Mouse (Mus musculus) layer of hippocampus, adult 6 months (tissue): Measurements from ENCODE around the gene Mospd3. TPM values are rescaled to one million over a fixed set of nuclear protein-coding genes. Genes with fewer than 3 reads are reported as not detected.

Experiments used
- long read RNA-seq, 2 experiments: library from polyadenylated mRNA; unstranded; transcript quantifications; one replicate each; pipeline ENCODE4 v2.0.0; 2019 to 2020
- polyA plus RNA-seq: library from polyadenylated mRNA; unstranded; fragments of <200 nt; fragmentation: Nextera tagmentation; gene quantifications from 2 replicates; pipeline ENCODE4 v1.2.3, GENCODE M21; 2021

The Mospd3 gene
- 27.3 and 28.5 TPM in 2 replicates for polyA plus RNA-seq
- long read RNA-seq, experiment 1, transcript Mospd3-202 (5 exons, 1,318 nt) = major isoform, 9 of 13 reads
- long read RNA-seq, experiment 1, partial matches to known transcripts = 2 of 13 reads
- long read RNA-seq, experiment 1, other reads (novel, unspliced or antisense) = 1 of 13 reads
- long read RNA-seq, experiment 2, transcript Mospd3-202 (5 exons, 1,318 nt) = major isoform, 31 of 34 reads
- long read RNA-seq, experiment 2, partial matches to known transcripts = 0 of 34 reads
- long read RNA-seq, experiment 2, other reads (novel, unspliced or antisense) = 2 of 34 reads

GRCm38 (mm10) chr5:137600619-137601364, at the start of gene Mospd3:
Gene Mospd3, minus strand, starts transcription at chr5:137601058.

DNA sequence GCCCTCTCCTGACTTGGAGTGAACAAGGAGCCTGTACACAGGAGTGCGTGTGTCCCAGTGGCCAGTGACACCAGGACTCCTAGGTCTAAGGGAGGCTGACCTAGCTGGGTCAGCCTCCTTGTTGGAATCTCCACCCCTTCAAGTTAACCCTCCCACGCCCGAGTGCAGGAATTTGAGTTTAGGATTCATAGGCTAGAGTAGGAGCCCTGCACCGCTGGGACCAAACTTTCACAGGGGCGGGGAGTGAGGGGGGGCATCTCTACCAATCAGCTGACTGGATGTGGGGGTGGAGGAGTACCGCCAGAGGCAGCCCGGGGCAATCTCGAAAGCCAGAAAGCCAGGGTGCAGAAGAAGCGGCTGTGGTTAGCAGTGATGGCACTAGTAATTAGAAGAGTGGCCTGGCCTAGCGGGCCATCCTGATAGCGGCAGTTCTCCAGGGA, 44.8 kb upstream of the Mospd3 start, which contains the start of gene Irs3:
Irs3 (minus strand) TSS at position 63 of the 440 bp plus-strand sequence.

DNA sequence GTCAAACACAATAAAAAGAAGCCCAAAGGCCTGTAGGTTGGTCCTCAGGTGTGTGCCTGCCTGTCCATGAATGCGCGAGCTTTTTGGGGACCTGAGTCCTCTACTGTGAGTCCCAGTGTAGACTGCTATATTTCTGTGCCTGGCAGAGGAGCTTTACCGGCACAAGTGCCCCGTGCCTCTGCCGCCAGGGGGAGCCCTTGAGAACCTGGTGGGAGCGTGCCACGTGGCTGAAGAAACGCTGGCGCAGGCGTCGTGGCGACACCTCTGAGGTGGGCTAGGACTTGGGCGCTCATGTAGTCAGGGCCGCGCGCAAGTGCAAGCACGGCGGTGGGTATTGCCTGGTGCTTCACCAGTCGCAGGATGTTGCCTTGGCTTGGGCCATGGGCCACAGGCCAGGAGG, 40.2 kb upstream of the Mospd3 start, which contains the start of gene Sap25:
Sap25 (plus strand) TSS at position 281 of the 400 bp plus-strand sequence.

GRCm38 (mm10) chr5:137628498-137629305, 27.8 kb upstream of the Mospd3 start, which contains the start of the genes Fbxo24, Lrch4 and Gm20605:
Gene Fbxo24, minus strand, starts transcription at chr5:137629002.
Gene Lrch4, plus strand, starts transcription at chr5:137629121.
Gene Gm20605, plus strand, starts transcription at chr5:137629175.

GRCm38 (mm10) chr5:137613550-137613949, 12.7 kb upstream of the Mospd3 start, which contains the start of gene Pcolce:
Gene Pcolce, minus strand, starts transcription at chr5:137613784.

DNA sequence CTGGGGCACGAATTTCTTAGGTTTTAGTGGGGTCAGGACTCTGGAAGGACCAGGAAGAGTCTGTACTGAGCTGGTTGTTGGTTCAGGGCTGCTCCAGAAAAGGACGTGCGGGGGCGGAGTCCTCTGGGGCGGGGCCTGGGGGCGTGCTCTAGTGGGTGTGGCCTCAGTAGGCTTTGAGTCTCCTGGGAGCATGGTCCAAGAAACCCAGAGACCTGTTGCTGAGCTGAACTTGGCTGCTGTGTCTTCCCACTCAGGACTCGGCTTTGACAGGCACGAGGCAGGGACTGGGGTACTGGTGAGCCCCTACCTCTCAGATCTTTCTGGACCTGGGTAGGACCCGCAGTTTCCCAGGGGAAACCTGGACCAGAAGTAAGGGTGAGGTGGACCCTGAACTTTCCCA, 31.2 kb downstream of the Mospd3 start, which contains the start of gene Tfr2:
Tfr2 (plus strand) TSS at position 176 of the 400 bp plus-strand sequence.

GRCm38 (mm10) chr5:137553411-137553837, 47.4 kb downstream of the Mospd3 start, which contains the start of gene Actl6b:
Gene Actl6b, plus strand, starts transcription at chr5:137553517.

Other genes starting within 250 kb of the Mospd3 start
- 0.10 and 0.13 TPM in 2 replicates for gene Zan, start 124.0 kb downstream of the Mospd3 start, polyA plus RNA-seq
- gene Pop7, start 98.5 kb downstream of the Mospd3 start, polyA plus RNA-seq = 89.7 and 94.7 TPM in 2 replicates
- gene Gigyf1, start 82.5 kb downstream of the Mospd3 start, polyA plus RNA-seq = 2.6 and 2.9 TPM in 2 replicates
- not detected in 2 replicates for gene Epo, start 67.8 kb downstream of the Mospd3 start, polyA plus RNA-seq
- gene Gnb2, start 67.5 kb downstream of the Mospd3 start, polyA plus RNA-seq = 97.9 and 121 TPM in 2 replicates
- 83.5 and 108 TPM in 2 replicates for gene Actl6b, start 47.5 kb downstream of the Mospd3 start, polyA plus RNA-seq
- 5.8 and 6.8 TPM in 2 replicates for gene Tfr2, start 31.2 kb downstream of the Mospd3 start, polyA plus RNA-seq
- gene Pcolce, start 12.7 kb upstream of the Mospd3 start, polyA plus RNA-seq = 10.9 and 39.7 TPM in 2 replicates
- not detected in 2 replicates for gene Fbxo24, start 27.9 kb upstream of the Mospd3 start, polyA plus RNA-seq
- gene Lrch4, start 28.1 kb upstream of the Mospd3 start, polyA plus RNA-seq = 4.9 and 5.3 TPM in 2 replicates
- 0.31 and 0.34 TPM in 2 replicates for gene Gm20605, start 28.1 kb upstream of the Mospd3 start, polyA plus RNA-seq
- gene Sap25, start 40.3 kb upstream of the Mospd3 start, polyA plus RNA-seq = 0.44 and 0.54 TPM in 2 replicates
- 0.11 and 0.36 TPM in 2 replicates for gene Irs3, start 44.7 kb upstream of the Mospd3 start, polyA plus RNA-seq
- 17.0 and 19.7 TPM in 2 replicates for gene Agfg2, start 83.7 kb upstream of the Mospd3 start, polyA plus RNA-seq
- 1.1 and 1.4 TPM in 2 replicates for gene Nyap1, start 140.5 kb upstream of the Mospd3 start, polyA plus RNA-seq
- 452 and 506 TPM in 2 replicates for gene Tsc22d4, start 144.7 kb upstream of the Mospd3 start, polyA plus RNA-seq
- gene Ppp1r35, start 177.8 kb upstream of the Mospd3 start, polyA plus RNA-seq = 31.0 and 33.0 TPM in 2 replicates
- gene Mepce, start 186.6 kb upstream of the Mospd3 start, polyA plus RNA-seq = 11.8 and 12.1 TPM in 2 replicates
- 3.1 and 3.5 TPM in 2 replicates for gene Zcwpw1, start 186.7 kb upstream of the Mospd3 start, polyA plus RNA-seq
- gene Pilra, start 235.2 kb upstream of the Mospd3 start, polyA plus RNA-seq = 0.84 and 1.5 TPM in 2 replicates